Mouse (Mus musculus) C2C12 (cell line): ENCODE data around the gene Tnnt2. TPM values are rescaled to one million over a fixed set of nuclear protein-coding genes. Genes with fewer than 3 reads are reported as not detected.
A peak's percentile ranks its signal among the peaks of the same experiment; 100 is the strongest.

ENCODE experiments used
- H3K27me3 ChIP-seq: one replicate; pipeline ENCODE4 v1.6.1; 2011; ENCODE audit not compliant: control insufficient read depth, insufficient read depth, insufficient read length
- H3K36me3 ChIP-seq: one replicate; pipeline ENCODE4 v1.6.1; 2011; ENCODE audit not compliant: control insufficient read depth, insufficient read depth
- H3K4me3 ChIP-seq: one replicate; pipeline ENCODE4 v1.5.1; 2011; ENCODE audit warnings: mild to moderate bottlenecking, control low read depth; ENCODE audit not compliant: poor library complexity, insufficient read depth, severe bottlenecking
- H3K79me2 ChIP-seq: one replicate; pipeline ENCODE4 v1.6.1; 2011; ENCODE audit not compliant: control insufficient read depth, insufficient read depth
- H3K79me3 ChIP-seq: one replicate; pipeline ENCODE4 v1.6.1; 2011; ENCODE audit warnings: low read depth, control low read depth
- H3ac ChIP-seq: one replicate; pipeline ENCODE3; 2011; ENCODE audit warnings: low read depth; ENCODE audit not compliant: control insufficient read depth, insufficient read length
- CEBPB ChIP-seq: IDR thresholded peaks from one replicate; pipeline ENCODE4 v1.6.1; 2011; ENCODE audit warnings: low read depth, mild to moderate bottlenecking, control low read depth, moderate library complexity
- CTCF ChIP-seq: IDR thresholded peaks from one replicate; pipeline ENCODE4 v1.5.1; 2011; ENCODE audit not compliant: control insufficient read depth, insufficient read depth, insufficient read length
- FOSL1 ChIP-seq: IDR thresholded peaks from one replicate; pipeline ENCODE4 v1.8.0; 2011; ENCODE audit warnings: mild to moderate bottlenecking, low read length; ENCODE audit not compliant: poor library complexity, insufficient read depth, severe bottlenecking
- MAX ChIP-seq: IDR thresholded peaks from one replicate; pipeline ENCODE4 v1.6.1; 2011; ENCODE audit warnings: mild to moderate bottlenecking, control low read depth
- MYOD1 ChIP-seq: IDR thresholded peaks from one replicate; pipeline ENCODE4 v1.6.1; 2011; ENCODE audit warnings: low read depth; ENCODE audit not compliant: control insufficient read depth, insufficient read length
- MYOG ChIP-seq: IDR thresholded peaks from one replicate; pipeline ENCODE4 v1.6.1; 2011; ENCODE audit not compliant: control insufficient read depth, insufficient read length; ENCODE audit errors: extremely low read depth
- USF1 ChIP-seq: IDR thresholded peaks from one replicate; pipeline ENCODE4 v1.6.1; 2011; ENCODE audit warnings: low read depth, mild to moderate bottlenecking, control low read depth, moderate library complexity
- polyA plus RNA-seq: library from polyadenylated mRNA; unstranded; fragments of >200 nt; fragmentation: generic; extraction: Trizol; gene quantifications from one replicate; pipeline ENCODE4 v1.2.1, GENCODE M21; 2012; ENCODE audit warnings: missing spikeins

The Tnnt2 gene
- polyA plus RNA-seq, 1 experiment: 167 TPM

DNA sequence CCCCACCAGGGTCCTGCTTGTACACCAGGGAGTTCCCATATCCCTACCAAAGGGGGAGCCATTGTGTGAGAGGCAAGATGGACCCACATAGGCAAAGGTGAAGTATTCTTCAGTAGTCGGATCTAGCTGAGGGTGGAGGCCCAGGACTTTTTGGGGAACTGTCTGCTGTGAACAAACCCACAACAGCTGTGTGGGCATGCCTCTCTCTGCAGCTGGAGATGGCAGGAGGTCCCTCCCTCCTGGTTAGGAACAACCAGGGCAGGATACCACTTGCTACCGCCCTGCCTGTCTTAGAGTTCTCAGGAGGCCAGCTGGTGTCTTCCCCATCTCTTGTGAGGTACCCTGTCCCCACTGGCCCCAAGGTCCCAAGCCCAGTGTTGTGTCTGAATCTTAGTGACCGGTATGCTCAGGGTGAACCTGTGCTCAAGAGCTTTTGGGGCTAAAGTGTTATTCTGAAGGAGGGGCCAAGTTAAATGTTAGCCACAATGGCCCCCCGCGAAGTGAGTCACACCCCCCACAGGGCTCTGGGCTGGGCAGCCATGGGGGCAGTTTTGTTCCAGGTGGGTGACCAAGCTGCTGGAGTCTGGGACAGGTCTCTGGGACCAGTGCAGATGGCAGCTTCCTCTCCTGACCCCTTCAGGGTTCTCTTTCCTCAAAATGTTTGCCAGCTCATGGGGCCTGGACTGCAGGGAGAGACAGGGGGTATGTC is 22.3 kb upstream of the Tnnt2 start:
- TF ChIP-seq CEBPB (no peak), USF1 (no peak), MYOG (no peak), MYOD1 (peak; percentile 6)
- no peaks in the 10 kb centered on the region for H3K36me3 ChIP-seq
- H3K4me3 ChIP-seq: no peak overlapping the region
- no peak overlapping the region for H3ac ChIP-seq
- no peaks in the 10 kb centered on the region for H3K79me3 ChIP-seq
- no peaks in the 10 kb centered on the region for H3K79me2 ChIP-seq
- no peaks in the 10 kb centered on the region for H3K27me3 ChIP-seq

DNA sequence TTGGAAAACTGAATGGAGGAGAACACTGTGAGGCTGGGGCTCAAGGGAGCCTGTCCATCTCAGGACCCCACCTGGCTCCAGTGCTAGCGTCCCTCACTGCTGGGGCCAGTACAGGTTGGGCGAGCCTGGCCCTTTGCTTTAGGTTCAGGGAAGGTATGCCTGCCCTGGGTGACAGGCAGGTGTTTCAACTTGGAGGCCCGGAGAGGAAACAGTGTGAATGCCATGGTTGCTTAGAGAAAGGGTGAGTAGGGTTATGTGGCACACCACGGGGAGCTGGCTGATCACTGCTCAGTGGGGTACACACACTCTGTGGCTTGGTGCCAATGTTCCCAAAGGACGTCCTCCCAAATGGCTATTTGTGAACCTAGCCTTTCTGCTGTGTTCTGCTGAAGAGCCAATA is 21.6 kb upstream of the Tnnt2 start:
- Histone ChIP-seq H3K79me3 (no peaks in the 10 kb centered on the region), H3K36me3 (no peaks in the 10 kb centered on the region), H3K27me3 (no peaks in the 10 kb centered on the region), H3K4me3 (no peak overlapping the region), H3ac (no peak overlapping the region), H3K79me2 (no peaks in the 10 kb centered on the region)
- TF ChIP-seq MYOG (no peak), USF1 (no peak), FOSL1 (no peak), MAX (no peak), CEBPB (no peak), MYOD1 (no peak), CTCF (no peak)

DNA sequence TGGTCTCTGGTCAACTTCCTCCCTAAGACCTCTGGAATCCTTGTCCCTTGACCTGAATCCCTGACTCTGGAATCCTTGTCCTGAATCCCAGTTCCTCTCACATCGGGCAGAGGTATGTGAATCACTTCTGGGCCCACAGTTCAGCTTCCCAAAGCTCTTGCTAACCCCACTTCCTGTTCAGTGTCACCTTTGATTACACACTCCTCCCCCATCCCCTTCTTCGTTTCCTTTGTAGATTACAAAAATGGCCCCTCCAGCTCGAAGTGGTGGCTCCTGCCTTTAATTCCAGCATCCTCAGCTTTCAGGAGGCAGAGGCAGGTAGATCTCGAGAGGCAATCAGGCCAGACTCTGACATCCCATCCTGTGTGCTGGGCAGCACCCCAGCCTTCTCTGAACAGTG is 18.6 kb upstream of the Tnnt2 start:
- Histone ChIP-seq H3K4me3 (no peak overlapping the region), H3ac (no peak overlapping the region), H3K27me3 (no peaks in the 10 kb centered on the region), H3K79me2 (no peaks in the 10 kb centered on the region), H3K36me3 (no peaks in the 10 kb centered on the region), H3K79me3 (no peaks in the 10 kb centered on the region)
- no peak for TF ChIP-seq CTCF
- TF ChIP-seq MYOD1: no peak
- TF ChIP-seq CEBPB: no peak
- no peak for TF ChIP-seq MYOG
- no peak for TF ChIP-seq FOSL1
- no peak for TF ChIP-seq MAX
- TF ChIP-seq USF1: no peak

DNA sequence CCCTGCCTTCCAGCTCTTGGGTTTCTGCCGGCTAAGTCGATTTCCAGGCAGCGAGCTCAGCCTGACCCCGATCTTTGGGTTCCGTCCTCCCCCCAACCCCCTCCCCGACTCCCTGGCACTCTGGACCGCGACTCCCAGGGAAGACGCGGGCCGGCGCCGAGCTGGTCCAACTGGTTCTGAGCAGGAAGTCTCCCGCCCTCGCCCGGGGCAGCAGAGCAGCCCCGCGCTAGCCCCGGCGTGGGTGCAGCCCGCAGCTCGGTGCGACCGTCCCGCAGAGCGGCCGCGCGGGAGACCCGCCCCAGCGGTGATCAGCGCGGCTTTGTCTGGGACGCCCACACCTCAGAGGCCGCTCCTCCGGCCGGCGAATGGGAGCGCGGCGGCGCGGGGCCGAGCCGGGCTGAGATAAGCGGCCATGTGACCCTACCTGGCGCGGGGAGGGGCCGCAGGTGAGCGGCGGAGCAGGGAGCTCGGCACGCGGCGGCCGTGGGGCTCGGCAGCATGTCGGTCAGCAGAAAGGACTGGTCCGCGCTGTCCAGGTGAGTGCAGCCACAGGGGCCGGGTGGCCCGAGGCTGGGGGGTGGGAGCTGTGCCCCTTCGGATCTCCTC is 17.6 kb upstream of the Tnnt2 start, which contains the start of gene Lad1:
Gene Lad1, plus strand, starts transcription at position 118 of the 606 bp plus-strand sequence.
- H3K79me3 ChIP-seq: no peaks in the 10 kb centered on the region
- H3K4me3 ChIP-seq: no peak within 1 kb of the TSS
- no peak for TF ChIP-seq CTCF
- TF ChIP-seq USF1: no peak
- TF ChIP-seq MYOD1: no peak
- TF ChIP-seq FOSL1: no peak
- TF ChIP-seq MAX: no peak
- TF ChIP-seq CEBPB: no peak
- no peak for TF ChIP-seq MYOG
- H3ac ChIP-seq: no peak within 1 kb of the TSS
- no peaks in the 10 kb centered on the region for H3K27me3 ChIP-seq
- no peaks in the 10 kb centered on the region for H3K36me3 ChIP-seq
- no peaks in the 10 kb centered on the region for H3K79me2 ChIP-seq

DNA sequence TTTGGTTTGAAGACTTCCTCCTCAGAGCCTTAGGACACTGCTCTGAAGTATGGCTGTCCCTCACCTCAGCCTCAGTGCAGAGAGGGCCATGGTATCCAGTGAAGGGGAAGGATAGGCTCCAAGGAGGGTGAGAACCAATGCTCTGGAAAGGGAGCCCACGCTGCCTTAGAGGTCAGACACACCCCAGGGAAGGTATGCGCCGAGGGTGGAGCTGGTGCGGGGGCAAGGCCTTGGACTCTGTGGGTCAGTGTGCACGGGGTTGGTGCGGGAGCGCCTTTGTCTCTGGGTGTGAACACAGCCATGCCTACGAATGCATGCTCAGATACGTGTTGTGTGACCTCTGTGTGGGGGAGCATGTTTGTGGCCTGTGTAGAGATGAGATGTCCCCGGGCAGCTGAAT is 16.1 kb upstream of the Tnnt2 start:
- Histone ChIP-seq H3K79me2 (no peaks in the 10 kb centered on the region), H3K79me3 (no peaks in the 10 kb centered on the region), H3K4me3 (no peak overlapping the region), H3K27me3 (no peaks in the 10 kb centered on the region), H3ac (no peak overlapping the region), H3K36me3 (no peaks in the 10 kb centered on the region)
- TF ChIP-seq CEBPB: no peak
- TF ChIP-seq CTCF: no peak

DNA sequence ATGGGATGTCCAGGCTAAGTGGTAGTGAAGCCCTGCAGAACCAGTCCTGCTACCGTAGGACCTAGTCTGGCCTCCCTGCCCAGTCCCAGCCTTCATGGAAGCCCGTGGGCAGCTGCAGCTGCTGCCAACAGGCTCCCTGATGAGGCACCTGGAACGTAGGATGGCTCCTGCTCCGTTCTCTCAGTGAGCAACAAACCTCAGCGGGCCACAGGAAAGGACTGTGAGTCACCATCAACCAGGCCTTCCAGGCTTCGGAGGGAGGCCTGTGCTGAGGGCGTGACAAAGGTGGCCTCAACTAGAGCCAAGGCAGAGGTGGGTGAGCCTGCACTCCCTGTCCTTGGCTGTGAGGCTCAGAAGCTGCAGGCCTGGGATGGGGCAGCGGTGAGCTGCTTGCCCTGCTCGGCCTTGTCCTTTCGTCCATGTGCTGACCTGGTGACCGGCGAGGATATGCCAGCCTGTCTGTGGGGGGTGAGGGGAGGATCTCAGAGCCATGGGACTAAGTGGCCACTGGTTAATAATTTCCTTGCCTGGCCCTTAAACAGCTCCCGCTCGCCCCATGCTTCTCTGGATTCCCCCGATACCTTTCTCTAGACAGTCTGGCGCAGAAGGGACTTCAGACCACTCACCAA is 15.3 kb upstream of the Tnnt2 start:
- Histone ChIP-seq H3K79me3 (no peaks in the 10 kb centered on the region), H3K36me3 (no peaks in the 10 kb centered on the region), H3K4me3 (no peak overlapping the region), H3ac (no peak overlapping the region), H3K79me2 (no peaks in the 10 kb centered on the region), H3K27me3 (no peaks in the 10 kb centered on the region)
- TF ChIP-seq USF1: no peak
- TF ChIP-seq CEBPB: no peak
- no peak for TF ChIP-seq FOSL1
- TF ChIP-seq CTCF: no peak
- TF ChIP-seq MYOG: no peak
- TF ChIP-seq MAX: no peak
- TF ChIP-seq MYOD1: no peak
